Mouse (Mus musculus) liver, adult 2 months (tissue): ENCODE data around the gene Vill.

Experiments used
- CTCF ChIP-seq: fragments of 200-500 bp; IDR thresholded peaks from 2 replicates; pipeline ENCODE4 v1.5.1; 2011; ENCODE audit warnings: low read depth, low read length, control low read depth
- POLR2A ChIP-seq: fragments of 200-500 bp; IDR thresholded peaks from 2 replicates; pipeline ENCODE4 v1.6.1; 2011; ENCODE audit warnings: low read length, control low read depth; ENCODE audit not compliant: insufficient read depth; ENCODE audit errors: extremely low read depth

DNA sequence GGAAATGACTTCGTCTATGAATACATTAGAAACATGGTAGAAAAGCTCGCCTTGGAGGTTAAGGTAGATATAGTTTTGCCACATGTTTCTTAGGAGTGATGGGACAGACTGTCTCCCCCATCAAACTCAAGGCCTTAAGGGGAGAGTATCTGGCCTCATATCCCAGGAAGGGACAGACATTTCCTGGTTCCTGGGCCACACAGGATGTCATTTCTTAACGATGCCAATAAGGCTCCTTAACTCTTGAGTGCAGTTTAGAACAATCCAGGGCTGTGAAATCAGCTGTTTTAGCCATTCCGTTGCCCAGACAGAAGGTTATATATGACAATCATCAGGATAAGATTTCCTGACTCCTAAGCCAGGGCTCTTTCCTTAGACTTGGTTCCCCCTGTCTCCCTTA is 21.5 kb upstream of the Vill start:
- TF ChIP-seq CTCF (no peak), POLR2A (no peak)
